Mouse (Mus musculus) CH12.LX (cell line): Measurements from ENCODE around the gene Sbds. TPM values are rescaled to one million over a fixed set of nuclear protein-coding genes. Genes with fewer than 3 reads are reported as not detected.

Source experiments
- DNase-seq: peaks from one replicate; pipeline ENCODE4 v3.0.0-alpha.2; 2013; ENCODE audit errors: extremely low read depth
- H3K27ac ChIP-seq: 2 replicates; pipeline ENCODE4 v1.5.1; 2012; ENCODE audit warnings: low read depth, mild to moderate bottlenecking, control low read depth, moderate library complexity; ENCODE audit not compliant: insufficient read depth
- H3K27me3 ChIP-seq: replicated peaks from 2 replicates; pipeline ENCODE3; 2012; ENCODE audit warnings: inconsistent platforms
- H3K36me3 ChIP-seq, 2 experiments: replicated peaks in 1 of 2; 2 replicates each; pipeline versions ENCODE3 to v1.6.1; 2012; ENCODE audit warnings: inconsistent platforms in 1 of 2, low read length in 1 of 2, mild to moderate bottlenecking in 1 of 2, mixed read lengths in 1 of 2, moderate library complexity in 1 of 2; ENCODE audit not compliant: control insufficient read depth in 1 of 2, insufficient read depth in 1 of 2
- H3K4me1 ChIP-seq, 2 experiments: 2 replicates each; pipeline ENCODE4 v1.6.1; 2012; ENCODE audit warnings: inconsistent platforms in 1 of 2, moderate library complexity in 1 of 2; ENCODE audit not compliant: insufficient read depth in 2 of 2, control insufficient read depth in 1 of 2
- H3K4me2 ChIP-seq: 2 replicates; pipeline ENCODE4 v1.6.1; 2012; ENCODE audit warnings: low read depth, mild to moderate bottlenecking, control low read depth; ENCODE audit not compliant: poor library complexity, insufficient read depth, severe bottlenecking
- H3K4me3 ChIP-seq, 3 experiments: fragments of 150-350 bp in 1 of 3; sonication (generic) in 1 of 3; replicated peaks in 1 of 3; 2 replicates each; pipeline versions ENCODE3 to v1.5.1; 2011 to 2012; ENCODE audit warnings: low read depth in 2 of 3, low read length in 2 of 3, mild to moderate bottlenecking in 2 of 3, moderate library complexity in 2 of 3, control low read depth in 1 of 3, improper control_type of control experiment in 1 of 3, inconsistent platforms in 1 of 3, mixed read lengths in 1 of 3; ENCODE audit not compliant: poor library complexity in 1 of 3
- H3K79me2 ChIP-seq: replicated peaks from 2 replicates; pipeline ENCODE4 v1.6.1; 2012; ENCODE audit warnings: mild to moderate bottlenecking, moderate library complexity; ENCODE audit not compliant: control insufficient read depth, poor library complexity, insufficient read depth, severe bottlenecking; ENCODE audit errors: extremely low read depth
- H3K9ac ChIP-seq: 2 replicates; pipeline ENCODE4 v1.6.1; 2012; ENCODE audit warnings: low read depth, mild to moderate bottlenecking, control low read depth, moderate library complexity; ENCODE audit not compliant: insufficient read depth
- H3K9me3 ChIP-seq: replicated peaks from 2 replicates; pipeline ENCODE3; 2012; ENCODE audit warnings: low read length, inconsistent platforms, mixed read lengths
- BHLHE40 ChIP-seq: IDR thresholded peaks from 2 replicates; pipeline ENCODE4 v1.6.1; 2011; ENCODE audit warnings: mild to moderate bottlenecking, low read depth, low read length, improper control_type of control experiment
- CTCF ChIP-seq, 2 experiments: IDR thresholded peaks in 1 of 2; conservative IDR thresholded peaks in 1 of 2; 2 replicates each; pipeline ENCODE4 v1.5.1; 2011 to 2012; ENCODE audit warnings: low read depth in 2 of 2, low read length in 2 of 2, improper control_type of control experiment in 1 of 2, inconsistent platforms in 1 of 2, mild to moderate bottlenecking in 1 of 2, moderate library complexity in 1 of 2
- E2F4 ChIP-seq: IDR thresholded peaks from 2 replicates; pipeline ENCODE4 v1.6.1; 2011; ENCODE audit warnings: low read depth, low read length, improper control_type of control experiment; ENCODE audit not compliant: insufficient replicate concordance
- EP300 ChIP-seq: IDR thresholded peaks from 2 replicates; pipeline ENCODE4 v1.6.1; 2011; ENCODE audit warnings: low read length, improper control_type of control experiment
- ETS1 ChIP-seq: conservative IDR thresholded peaks from 2 replicates; pipeline ENCODE4 v1.6.1; 2012; ENCODE audit warnings: low read depth, mild to moderate bottlenecking, inconsistent platforms, low read length, improper control_type of control experiment, moderate library complexity
- GABPA ChIP-seq: IDR thresholded peaks from 2 replicates; pipeline ENCODE4 v1.6.1; 2012; ENCODE audit warnings: low read depth, low read length, improper control_type of control experiment, inconsistent platforms; ENCODE audit not compliant: insufficient replicate concordance
- IRF4 ChIP-seq: IDR thresholded peaks from 2 replicates; pipeline ENCODE4 v1.6.1; 2014; ENCODE audit warnings: low read depth, mild to moderate bottlenecking, inconsistent platforms, low read length, improper control_type of control experiment
- JUN ChIP-seq: IDR thresholded peaks from 2 replicates; pipeline ENCODE4 v1.6.1; 2011; ENCODE audit warnings: low read depth, mild to moderate bottlenecking, low read length, improper control_type of control experiment, moderate library complexity; ENCODE audit not compliant: insufficient read depth
- JUND ChIP-seq: conservative IDR thresholded peaks from 2 replicates; pipeline ENCODE4 v1.6.1; 2011; ENCODE audit warnings: low read depth, low read length, improper control_type of control experiment
- MAFK ChIP-seq: IDR thresholded peaks from 2 replicates; pipeline ENCODE4 v1.6.1; 2011; ENCODE audit warnings: low read length, improper control_type of control experiment; ENCODE audit not compliant: insufficient replicate concordance
- MAX ChIP-seq: IDR thresholded peaks from 2 replicates; pipeline ENCODE4 v1.6.1; 2011; ENCODE audit warnings: low read length, improper control_type of control experiment
- MAZ ChIP-seq: IDR thresholded peaks from 2 replicates; pipeline ENCODE4 v1.6.1; 2012; ENCODE audit warnings: low read depth, mild to moderate bottlenecking, inconsistent platforms, low read length, improper control_type of control experiment, moderate library complexity
- MEF2A ChIP-seq: IDR thresholded peaks from 2 replicates; pipeline ENCODE4 v1.6.1; 2014; ENCODE audit warnings: low read depth, mild to moderate bottlenecking, inconsistent platforms, low read length, improper control_type of control experiment, borderline replicate concordance
- MXI1 ChIP-seq: IDR thresholded peaks from 2 replicates; pipeline ENCODE4 v1.6.1; 2011; ENCODE audit warnings: mild to moderate bottlenecking, low read depth, low read length, improper control_type of control experiment
- MYC ChIP-seq: IDR thresholded peaks from 2 replicates; pipeline ENCODE4 v1.6.1; 2011; ENCODE audit warnings: low read depth, mild to moderate bottlenecking, improper control_type of control experiment, low read length
- NELFE ChIP-seq: IDR thresholded peaks from 2 replicates; pipeline ENCODE4 v1.6.1; 2011; ENCODE audit warnings: low read depth, low read length, improper control_type of control experiment
- NRF1 ChIP-seq: IDR thresholded peaks from 2 replicates; pipeline ENCODE4 v1.6.1; 2014; ENCODE audit warnings: low read depth, mild to moderate bottlenecking, inconsistent platforms, low read length, improper control_type of control experiment, moderate library complexity
- PAX5 ChIP-seq: IDR thresholded peaks from 2 replicates; pipeline ENCODE4 v1.6.1; 2012; ENCODE audit warnings: low read length, inconsistent platforms, mixed read lengths
- POLR2AphosphoS2 ChIP-seq: IDR thresholded peaks from 2 replicates; pipeline ENCODE4 v1.6.1; 2011; ENCODE audit warnings: low read depth, low read length, improper control_type of control experiment
- RCOR1 ChIP-seq: conservative IDR thresholded peaks from 2 replicates; pipeline ENCODE4 v1.6.1; 2012; ENCODE audit warnings: low read depth, mild to moderate bottlenecking, inconsistent platforms, low read length, improper control_type of control experiment
- SMC3 ChIP-seq: IDR thresholded peaks from 2 replicates; pipeline ENCODE4 v1.6.1; 2011; ENCODE audit warnings: low read depth, low read length, improper control_type of control experiment
- TCF12 ChIP-seq: IDR thresholded peaks from 2 replicates; pipeline ENCODE4 v1.6.1; 2014; ENCODE audit warnings: low read depth, mild to moderate bottlenecking, inconsistent platforms, low read length, improper control_type of control experiment
- UBTF ChIP-seq: IDR thresholded peaks from 2 replicates; pipeline ENCODE4 v1.6.1; 2012; ENCODE audit warnings: low read depth, mild to moderate bottlenecking, inconsistent platforms, low read length, improper control_type of control experiment, moderate library complexity
- USF1 ChIP-seq: IDR thresholded peaks from 2 replicates; pipeline ENCODE4 v1.6.1; 2014; ENCODE audit warnings: low read depth, mild to moderate bottlenecking, inconsistent platforms, low read length, improper control_type of control experiment
- ZC3H11A ChIP-seq: IDR thresholded peaks from 2 replicates; pipeline ENCODE4 v1.6.1; 2012; ENCODE audit warnings: low read depth, mild to moderate bottlenecking, inconsistent platforms, low read length, improper control_type of control experiment
- ZKSCAN1 ChIP-seq: IDR thresholded peaks from 2 replicates; pipeline ENCODE4 v1.6.1; 2012; ENCODE audit warnings: low read depth, inconsistent platforms, low read length, improper control_type of control experiment, borderline replicate concordance
- ZMIZ1 ChIP-seq: IDR thresholded peaks from 2 replicates; pipeline ENCODE4 v1.6.1; 2012; ENCODE audit warnings: low read depth, mild to moderate bottlenecking, inconsistent platforms, low read length, improper control_type of control experiment
- ZNF384 ChIP-seq: IDR thresholded peaks from 2 replicates; pipeline ENCODE4 v1.6.1; 2012; ENCODE audit warnings: low read depth, low read length, improper control_type of control experiment, inconsistent platforms
- dilution Hi-C: fragments of 300-500 bp; cut with MboI; formaldehyde crosslinking; loops from 2 replicates; pipeline ENCODE4 v1.14.3; 2020; ENCODE audit warnings: low sequenced_read_pairs; ENCODE audit not compliant: extremely low pct_unique_long_range_greater_than_20kb, extremely low pct_ligation_motif_present
- in situ Hi-C: fragments of 300-500 bp; cut with MboI; formaldehyde crosslinking; loops from 3 replicates; pipeline ENCODE4 v1.14.3; 2019; ENCODE audit warnings: low sequenced_read_pairs, low pct_ligation_motif_present, low pct_unique_long_range_greater_than_20kb, mixed read lengths
- polyA plus RNA-seq: library from polyadenylated mRNA; unstranded; fragments of >175 nt; gene quantifications from 2 replicates; pipeline ENCODE4 v1.2.1, GENCODE M21; 2012; ENCODE audit warnings: low read depth; ENCODE audit not compliant: insufficient read length
- total RNA-seq, 2 experiments: library from RNA; depleted of rRNA; stranded (reverse); fragments of 300-350 nt in 1 of 2; fragments of >200 nt in 1 of 2; gene quantifications; 2 replicates each; pipeline ENCODE4 v1.2.3; 2012 to 2014

The Sbds gene
- total and polyA plus RNA-seq, 3 experiments = 37.0 to 81.2 (median 43.9) TPM

DNA sequence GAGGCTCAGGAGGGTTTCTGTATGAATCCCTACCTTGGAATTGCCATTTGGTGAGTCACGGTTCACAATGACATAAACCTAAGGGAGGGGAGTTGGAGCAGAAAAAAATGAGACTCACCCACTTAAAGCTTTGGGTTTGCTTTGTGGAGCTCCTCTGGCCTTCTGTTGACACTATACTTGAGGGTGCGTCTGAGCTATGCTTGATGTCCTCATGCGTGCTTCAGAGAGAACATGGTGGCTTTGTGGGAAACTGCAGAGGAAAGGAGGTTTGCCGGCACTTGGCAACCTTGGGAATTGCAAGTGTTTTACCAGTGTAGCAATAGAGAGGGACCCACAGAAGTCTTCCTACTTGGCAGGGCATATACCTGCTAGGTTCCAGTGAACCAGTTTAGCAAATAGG is 48.0 kb downstream of the Sbds start:
- TF ChIP-seq TCF12 (no peak), IRF4 (no peak), NELFE (no peak), E2F4 (no peak), CTCF (conservative IDR thresholded peaks at IDR 0.05 in 1 of 2, IDR thresholded peaks at IDR 0.05 in 1 of 2; ENCODE audit: low read depth in 2 of 2, low read length in 2 of 2) (no peak), ZKSCAN1 (no peak), ETS1 (no peak), MAZ (no peak), JUND (no peak), BHLHE40 (no peak), POLR2AphosphoS2 (no peak), EP300 (no peak), RCOR1 (no peak), JUN (no peak), MAFK (no peak), USF1 (no peak), MXI1 (no peak), MYC (no peak), SMC3 (no peak)
- TF ChIP-seq, all 38 proteins: peak for 0

GRCm38 (mm10) chr5:130205441-130206023 is 49.8 kb downstream of the Sbds start:
- no peaks in the 10 kb centered on the region for H3K27me3 ChIP-seq
- in situ Hi-C loops (no loop called here), dilution Hi-C loops (no loop called here)
- H3K4me2 ChIP-seq = no peak overlapping the region
- no peak overlapping the region for H3K27ac ChIP-seq
- H3K4me1 ChIP-seq = peaks cover 9 to 19% of the 10 kb centered on the region in 2 experiments
- no peak overlapping the region for H3K9ac ChIP-seq
- peaks cover 2% of the 10 kb centered on the region for H3K9me3 ChIP-seq
- TF ChIP-seq USF1 (no peak), CTCF (conservative IDR thresholded peaks at IDR 0.05 in 1 of 2, IDR thresholded peaks at IDR 0.05 in 1 of 2; ENCODE audit: low read depth in 2 of 2, low read length in 2 of 2) (no peak), NRF1 (no peak), UBTF (no peak), E2F4 (no peak), JUN (no peak), ZC3H11A (no peak), BHLHE40 (no peak), SMC3 (no peak), GABPA (no peak), NELFE (no peak), MAX (no peak), ETS1 (no peak), MEF2A (no peak), PAX5 (no peak), ZKSCAN1 (no peak), ZNF384 (no peak), TCF12 (no peak), IRF4 (no peak), ZMIZ1 (no peak)
- peaks cover 60 to 83% of the 10 kb centered on the region in 2 experiments for H3K36me3 ChIP-seq
- H3K4me3 ChIP-seq = no peak overlapping the region
- no peak for DNase-seq
- peaks cover 2% of the 10 kb centered on the region; the same call in 1 of the 2 replicates for H3K79me2 ChIP-seq

More for the DNA sequence above, 48.0 kb downstream of the Sbds start:
- H3K79me2 ChIP-seq = 0 out of 2 replicates have a peak, but pooled peaks cover 2% of the 10 kb centered on the region
- no peak for DNase-seq
- peaks cover 62 to 86% of the 10 kb centered on the region in 2 experiments for H3K36me3 ChIP-seq
- no peaks in the 10 kb centered on the region for H3K27me3 ChIP-seq
- no peak overlapping the region for H3K4me2 ChIP-seq
- H3K4me1 ChIP-seq = peaks cover 9 to 19% of the 10 kb centered on the region in 2 experiments
- no peak overlapping the region for H3K9ac ChIP-seq
- in situ Hi-C loops (no loop called here), dilution Hi-C loops (no loop called here)
- no peaks in the 10 kb centered on the region for H3K9me3 ChIP-seq
- no peak overlapping the region for H3K4me3 ChIP-seq
- no peak overlapping the region for H3K27ac ChIP-seq
